Mouse (Mus musculus) cortical plate, adult 2 months (tissue): Measurements from ENCODE around the gene Slc25a45. TPM values are rescaled to one million over a fixed set of nuclear protein-coding genes. Genes with fewer than 3 reads are reported as not detected.

Experiments used
- H3K27ac ChIP-seq: fragments of 200-500 bp; 2 replicates; pipeline ENCODE4 v1.5.1; 2012; ENCODE audit warnings: low read length, control low read depth, inconsistent platforms; ENCODE audit not compliant: insufficient read depth
- H3K4me1 ChIP-seq: fragments of 200-500 bp; 2 replicates; pipeline ENCODE4 v1.6.1; 2011; ENCODE audit warnings: low read length; ENCODE audit not compliant: control insufficient read depth, insufficient read depth
- H3K4me3 ChIP-seq: fragments of 200-500 bp; 2 replicates; pipeline ENCODE4 v1.5.1; 2011; ENCODE audit warnings: mild to moderate bottlenecking, low read length, control low read depth; ENCODE audit not compliant: insufficient read depth
- CTCF ChIP-seq: fragments of 200-500 bp; IDR thresholded peaks from 2 replicates; pipeline ENCODE4 v1.5.1; 2011; ENCODE audit warnings: mild to moderate bottlenecking, control low read depth, low read length; ENCODE audit not compliant: insufficient read depth; ENCODE audit errors: extremely low read depth
- POLR2A ChIP-seq: fragments of 200-500 bp; IDR thresholded peaks from 2 replicates; pipeline ENCODE4 v1.6.1; 2011; ENCODE audit warnings: mild to moderate bottlenecking, low read length, control low read depth; ENCODE audit not compliant: insufficient read depth; ENCODE audit errors: extremely low read depth
- polyA plus RNA-seq: library from polyadenylated mRNA; depleted of rRNA; stranded (reverse); fragments of >200 nt; gene quantifications from 2 replicates; pipeline ENCODE4 v1.2.3, GENCODE M21; 2012

Gene Slc25a45
- polyA plus RNA-seq, 1 experiment: 6.6 TPM

DNA sequence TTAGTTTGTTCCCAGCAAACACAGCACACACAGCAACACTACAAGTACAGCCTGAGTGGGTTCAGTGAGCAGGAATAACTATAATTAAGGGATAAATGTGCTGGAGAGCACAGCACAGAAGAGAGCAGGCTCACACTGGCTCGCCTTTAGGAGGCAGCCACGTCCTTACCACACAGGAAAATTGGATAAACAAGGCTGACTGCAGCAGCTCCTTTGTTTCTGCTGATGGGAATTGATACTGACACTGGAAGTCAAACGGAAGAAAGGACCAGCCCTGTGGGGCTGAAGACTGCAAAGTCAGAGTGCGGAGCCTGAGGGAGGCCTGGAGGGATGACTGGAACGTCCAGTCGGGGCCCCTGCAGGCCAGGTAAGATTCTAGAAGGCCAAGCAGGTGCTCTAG, 32.6 kb downstream of the Slc25a45 start:
- Histone ChIP-seq H3K4me3 (no peak overlapping the region), H3K27ac (no peak overlapping the region), H3K4me1 (peaks cover 3% of the 10 kb centered on the region; the same call in 1 of the 2 replicates)
- TF ChIP-seq POLR2A (no peak), CTCF (no peak)

DNA sequence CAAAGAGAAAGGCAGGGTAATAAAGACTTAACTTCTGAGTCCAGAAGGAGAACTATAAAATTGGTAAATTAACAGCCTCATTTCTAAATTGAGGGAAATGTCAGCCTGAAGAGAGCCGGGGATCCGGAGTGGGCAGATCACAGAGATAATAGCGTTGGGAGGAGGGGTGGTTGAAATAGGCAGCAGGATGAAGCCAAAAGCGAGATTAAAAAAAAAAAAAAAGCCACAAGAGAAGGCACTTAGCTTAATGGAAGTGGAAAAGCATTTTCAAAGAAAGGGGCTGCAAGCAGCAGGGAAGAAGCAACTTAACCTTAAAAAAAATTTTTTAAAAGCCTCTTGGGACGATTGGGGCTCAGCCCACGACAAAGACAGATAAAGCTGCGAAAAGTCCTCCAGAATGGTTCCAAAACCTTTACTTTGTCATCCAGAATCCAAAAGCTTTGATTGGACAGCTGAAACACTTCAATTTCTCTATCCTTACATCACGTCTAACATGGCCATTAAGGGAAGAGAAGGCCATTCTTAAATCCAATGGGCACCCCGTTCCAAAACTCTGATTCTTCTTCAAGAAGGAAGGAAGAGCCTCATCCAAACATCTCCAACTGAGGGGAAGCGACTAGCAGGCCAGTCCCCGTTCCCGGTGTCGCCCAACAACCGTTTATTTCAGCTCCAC, 34.0 kb downstream of the Slc25a45 start:
- TF ChIP-seq CTCF (no peak), POLR2A (no peak)
- Histone ChIP-seq H3K27ac (no peak overlapping the region), H3K4me3 (peak overlapping the region; percentile 56), H3K4me1 (peaks cover 3% of the 10 kb centered on the region; the same call in 1 of the 2 replicates)

DNA sequence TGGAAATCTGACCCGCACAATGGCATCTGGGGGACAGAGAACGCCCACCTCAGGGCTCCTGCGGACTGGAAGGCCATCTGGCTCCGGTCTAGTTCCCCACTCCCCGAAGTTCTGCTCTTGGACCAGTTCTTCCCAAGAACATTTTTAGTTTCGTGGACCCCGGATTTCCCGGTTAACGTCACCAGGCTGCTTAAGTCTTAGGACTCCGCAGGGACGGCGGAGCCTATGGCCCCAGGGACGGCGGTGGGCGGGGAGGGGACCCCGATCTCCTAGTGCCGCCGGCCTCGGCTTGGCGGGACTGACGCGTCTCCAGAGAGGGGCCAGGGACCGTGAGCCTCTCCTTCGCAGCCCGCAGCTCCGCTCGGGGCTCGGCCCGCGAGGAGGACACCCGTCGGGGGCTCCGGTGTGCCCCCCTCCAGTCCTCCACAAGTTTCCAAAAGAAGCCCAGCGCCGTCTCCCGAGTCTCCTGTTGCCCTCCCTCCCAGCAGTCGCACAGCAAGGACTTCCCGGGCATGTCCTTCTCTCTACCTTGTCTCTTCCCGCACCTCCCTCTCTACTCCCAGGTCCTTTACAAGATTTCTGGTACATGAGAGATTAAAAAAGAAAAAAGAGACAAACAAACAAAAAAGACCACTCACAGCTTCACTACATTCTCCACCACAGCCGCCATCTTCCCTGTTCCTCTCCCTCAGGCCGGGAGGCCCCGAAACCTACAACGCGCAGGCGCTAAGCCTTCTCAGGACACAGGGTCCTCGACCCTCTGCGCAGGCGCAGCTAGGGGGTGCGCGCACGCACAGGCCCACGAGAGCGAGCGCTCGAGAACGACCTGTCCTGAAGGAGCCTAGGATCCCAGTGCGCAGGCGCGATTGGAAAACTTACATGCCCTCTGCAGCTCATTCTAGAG, 34.7 kb downstream of the Slc25a45 start:
- no peak for TF ChIP-seq CTCF
- peak; percentile 97 for TF ChIP-seq POLR2A
- peaks cover 3% of the 10 kb centered on the region; the same call in 1 of the 2 replicates for H3K4me1 ChIP-seq
- peak overlapping the region; percentile 20; the same call in 1 of the 2 replicates for H3K27ac ChIP-seq
- H3K4me3 ChIP-seq: peak overlapping the region; percentile 56

DNA sequence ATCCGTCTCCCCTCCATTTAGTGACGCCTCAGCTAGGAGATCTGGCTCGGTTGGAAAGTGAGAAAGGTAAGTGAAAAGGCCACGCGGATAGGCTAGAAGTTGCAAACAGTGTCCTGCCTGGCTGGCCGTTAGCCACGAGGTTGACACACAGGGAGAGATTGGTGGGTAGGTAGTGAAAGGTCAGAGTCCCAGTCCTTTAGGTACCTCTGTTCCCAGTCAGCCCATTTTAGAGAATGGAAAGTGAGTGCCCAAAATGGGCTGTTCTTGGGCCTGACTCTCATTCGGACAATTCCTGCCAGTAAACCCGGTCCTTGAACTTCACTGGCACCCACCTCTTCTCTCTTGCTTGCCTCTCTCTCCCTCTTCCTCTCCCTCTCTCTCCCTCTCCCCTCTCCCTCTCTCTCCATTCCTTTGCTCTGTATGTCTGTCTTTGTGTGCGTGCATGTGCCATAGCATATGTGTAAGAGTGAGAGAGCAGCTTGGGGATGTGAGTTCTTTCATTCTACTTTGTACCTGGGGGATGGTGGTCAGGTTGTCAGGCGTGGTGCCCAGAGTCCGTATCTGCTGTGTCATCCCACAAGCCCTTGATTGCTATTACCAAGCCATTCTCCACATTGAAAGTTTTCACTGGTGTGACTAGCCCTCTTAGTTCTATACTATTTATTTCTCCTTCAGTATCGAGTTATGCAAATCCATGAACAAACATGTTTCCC, 35.6 kb downstream of the Slc25a45 start, which contains the start of gene Dpf2:
Dpf2 (minus strand) TSS at position 4 of the 713 bp plus-strand sequence.
- Histone ChIP-seq H3K27ac (peak within 1 kb of the TSS; percentile 20; the same call in 1 of the 2 replicates), H3K4me3 (peak within 1 kb of the TSS; percentile 56), H3K4me1 (peaks cover 3% of the 10 kb centered on the region; the same call in 1 of the 2 replicates)
- TF ChIP-seq POLR2A (no peak), CTCF (no peak)

DNA sequence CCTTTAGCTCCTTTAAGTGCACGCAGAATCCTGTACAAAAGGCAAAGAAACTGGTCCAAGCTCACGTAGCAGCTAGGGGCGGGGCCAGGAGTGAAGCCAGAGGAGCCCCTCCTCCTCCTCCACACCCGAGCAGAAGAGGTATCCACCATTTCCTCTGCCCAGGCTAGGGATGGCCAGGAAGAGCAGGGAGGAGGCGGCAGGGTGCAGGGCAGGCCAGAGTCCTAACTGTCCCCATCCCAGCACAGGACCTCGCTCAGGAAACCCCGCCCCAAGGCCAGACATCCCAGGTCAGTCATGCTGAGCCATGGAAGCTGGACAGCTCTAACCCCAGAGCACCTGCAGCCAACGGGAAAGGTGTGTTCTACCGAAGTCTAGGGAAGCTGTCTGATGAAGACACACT, 44.1 kb downstream of the Slc25a45 start:
- no peak overlapping the region for H3K4me3 ChIP-seq
- no peak overlapping the region for H3K27ac ChIP-seq
- H3K4me1 ChIP-seq: peaks cover 2% of the 10 kb centered on the region; the same call in 1 of the 2 replicates
- no peak for TF ChIP-seq CTCF
- TF ChIP-seq POLR2A: no peak

DNA sequence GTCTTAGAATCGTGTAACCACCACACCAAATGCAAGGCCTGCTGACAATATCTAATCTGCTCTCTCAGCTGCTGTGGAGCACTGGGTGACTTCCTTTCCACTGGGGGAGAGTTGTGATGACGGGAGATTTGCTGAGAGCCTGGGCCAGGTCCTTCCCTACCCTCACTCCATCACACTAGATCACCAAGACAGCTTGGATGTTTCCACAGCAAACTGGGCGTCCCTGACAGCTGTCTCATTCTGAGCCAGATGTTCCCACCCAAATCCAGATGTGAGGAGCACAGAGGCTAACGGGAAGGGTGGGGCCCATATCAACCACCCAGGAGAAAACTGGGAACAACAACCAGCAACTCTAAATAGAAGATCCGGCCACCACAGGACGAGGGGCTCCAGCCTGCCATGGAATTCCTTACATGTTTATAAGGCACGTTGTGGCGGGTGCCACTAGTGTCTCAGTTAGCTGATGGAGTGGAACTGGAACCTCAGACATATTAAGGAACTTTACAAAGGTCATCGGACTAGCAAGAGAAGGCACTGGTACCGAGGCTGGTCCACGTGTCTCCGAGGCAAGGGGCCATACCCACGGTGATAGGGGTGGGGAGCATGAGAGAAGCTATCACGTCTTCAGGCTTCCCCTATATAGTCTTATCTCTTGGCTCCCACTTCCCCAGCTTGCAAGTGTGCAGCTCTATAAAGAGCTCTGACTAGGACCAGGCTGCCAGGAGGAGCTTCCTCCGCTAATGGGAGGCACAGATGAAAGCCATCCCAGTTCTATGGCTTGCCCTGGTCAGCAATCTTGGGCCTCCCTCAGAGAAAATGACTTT, 44.7 kb downstream of the Slc25a45 start:
- Histone ChIP-seq H3K4me1 (peaks cover 2% of the 10 kb centered on the region; the same call in 1 of the 2 replicates), H3K27ac (no peak overlapping the region), H3K4me3 (no peak overlapping the region)
- TF ChIP-seq CTCF: no peak

DNA sequence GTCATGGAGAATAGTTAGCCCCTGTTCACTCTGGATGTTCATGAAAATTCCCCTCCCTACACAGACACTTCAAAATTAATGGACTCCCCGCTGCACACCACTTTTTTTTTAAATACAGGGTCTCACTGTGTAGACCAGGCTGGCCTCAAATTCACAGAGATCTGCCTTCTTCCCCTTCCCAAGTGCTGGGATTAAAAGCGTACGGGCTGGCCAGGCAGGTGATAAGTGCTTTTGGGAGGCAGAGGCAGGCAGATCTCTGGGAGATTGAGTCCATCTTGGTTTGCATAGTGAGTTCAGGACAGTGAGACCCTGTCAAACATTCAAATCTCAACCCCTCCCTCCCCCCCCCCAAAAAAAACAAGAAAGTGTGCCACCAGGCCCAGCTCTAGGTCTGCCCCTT, 45.4 kb downstream of the Slc25a45 start:
- H3K4me3 ChIP-seq: no peak overlapping the region
- TF ChIP-seq POLR2A (no peak), CTCF (no peak)
- H3K27ac ChIP-seq: no peak overlapping the region
- H3K4me1 ChIP-seq: peaks cover 2% of the 10 kb centered on the region; the same call in 1 of the 2 replicates

DNA sequence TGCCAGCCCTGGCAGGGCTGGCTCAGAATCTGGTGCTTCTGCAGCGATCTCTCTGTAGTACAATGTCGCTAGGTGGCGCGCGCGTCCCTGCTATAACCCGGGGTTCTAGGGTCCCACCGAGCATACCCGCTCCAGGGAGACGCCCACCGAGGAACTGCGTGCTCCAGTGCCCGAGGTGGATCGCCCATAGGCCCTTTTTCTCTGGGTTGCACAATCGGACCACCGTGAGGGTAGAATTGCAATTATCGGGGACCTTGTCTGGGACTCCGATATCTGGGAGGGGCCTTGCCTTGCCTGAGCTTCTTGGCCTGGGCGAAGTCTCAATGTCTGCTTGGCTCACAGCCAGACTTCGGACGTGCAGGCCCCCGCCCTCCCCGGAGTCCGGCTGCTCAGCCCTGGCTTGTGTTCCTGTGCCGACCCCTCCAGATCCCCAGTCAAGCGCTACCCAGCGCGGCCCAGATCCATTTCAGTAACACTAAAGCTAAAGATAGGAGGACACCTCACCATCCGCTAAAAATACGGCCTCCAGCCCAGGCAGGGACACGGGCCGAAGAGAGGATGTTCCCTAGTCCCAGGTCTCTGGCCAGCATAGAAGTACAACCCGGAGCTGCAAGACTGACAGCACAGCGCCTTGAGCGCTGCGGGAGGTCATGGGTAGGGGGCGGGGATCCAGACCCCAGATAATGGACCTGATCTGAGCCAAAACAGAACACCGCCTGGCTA, 46.5 kb downstream of the Slc25a45 start:
- peaks cover 2% of the 10 kb centered on the region; the same call in 1 of the 2 replicates for H3K4me1 ChIP-seq
- peak overlapping the region; percentile 64 for H3K4me3 ChIP-seq
- peak; percentile 60 for TF ChIP-seq CTCF
- TF ChIP-seq POLR2A: no peak
- peak overlapping the region; percentile 18; the same call in 1 of the 2 replicates for H3K27ac ChIP-seq
